Mouse (Mus musculus) cortical plate, adult 2 months (tissue): ENCODE data around the gene P4ha2. TPM values are rescaled to one million over a fixed set of nuclear protein-coding genes. Genes with fewer than 3 reads are reported as not detected.
A peak's percentile ranks its signal among the peaks of the same experiment; 100 is the strongest.

Source experiments
- H3K27ac ChIP-seq: fragments of 200-500 bp; 2 replicates; pipeline ENCODE4 v1.5.1; 2012; ENCODE audit warnings: low read length, control low read depth, inconsistent platforms; ENCODE audit not compliant: insufficient read depth
- H3K4me1 ChIP-seq: fragments of 200-500 bp; 2 replicates; pipeline ENCODE4 v1.6.1; 2011; ENCODE audit warnings: low read length; ENCODE audit not compliant: control insufficient read depth, insufficient read depth
- H3K4me3 ChIP-seq: fragments of 200-500 bp; 2 replicates; pipeline ENCODE4 v1.5.1; 2011; ENCODE audit warnings: mild to moderate bottlenecking, low read length, control low read depth; ENCODE audit not compliant: insufficient read depth
- CTCF ChIP-seq: fragments of 200-500 bp; IDR thresholded peaks from 2 replicates; pipeline ENCODE4 v1.5.1; 2011; ENCODE audit warnings: mild to moderate bottlenecking, control low read depth, low read length; ENCODE audit not compliant: insufficient read depth; ENCODE audit errors: extremely low read depth
- POLR2A ChIP-seq: fragments of 200-500 bp; IDR thresholded peaks from 2 replicates; pipeline ENCODE4 v1.6.1; 2011; ENCODE audit warnings: mild to moderate bottlenecking, low read length, control low read depth; ENCODE audit not compliant: insufficient read depth; ENCODE audit errors: extremely low read depth
- polyA plus RNA-seq: library from polyadenylated mRNA; depleted of rRNA; stranded (reverse); fragments of >200 nt; gene quantifications from 2 replicates; pipeline ENCODE4 v1.2.3, GENCODE M21; 2012; rRNA removed

Gene P4ha2
- 16.2 and 17.2 TPM in 2 replicates for polyA plus RNA-seq

DNA sequence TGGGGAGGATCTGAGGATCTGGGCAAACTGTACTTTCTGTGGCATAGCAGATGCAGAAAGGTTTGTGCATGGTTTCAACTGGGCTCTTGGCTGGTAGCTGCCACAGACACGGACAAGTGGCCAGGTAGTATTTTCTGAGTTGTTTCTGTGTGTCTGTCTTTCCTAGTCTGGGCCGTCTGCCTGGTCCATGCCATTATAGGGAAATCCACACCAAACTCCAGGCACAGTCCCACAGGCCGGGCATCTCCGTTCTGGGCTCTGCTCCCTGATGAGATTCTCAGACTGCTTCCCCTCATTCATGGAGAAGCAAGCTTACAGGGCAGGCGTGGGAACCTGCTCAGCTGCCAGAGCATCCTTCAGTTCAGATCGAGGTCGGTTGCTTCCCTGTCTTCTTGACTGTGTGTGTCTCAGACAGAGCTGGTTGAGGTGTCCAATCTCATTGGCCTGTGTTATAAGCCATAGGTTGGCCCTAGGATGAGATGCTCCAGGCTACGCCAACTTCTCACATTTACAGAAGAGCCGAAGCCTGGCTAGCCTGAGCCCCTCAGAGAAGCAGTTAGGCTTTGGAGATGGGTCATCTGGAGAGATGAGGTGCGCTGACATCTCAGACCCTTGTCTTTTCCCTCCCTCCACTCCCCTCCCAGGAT is at the start of gene P4ha2:
P4ha2 (plus strand) TSS at position 51 of the 647 bp plus-strand sequence.
- 0 out of 2 replicates have a peak, but pooled peaks cover 4% of the 10 kb centered on the region for H3K4me1 ChIP-seq
- no peak within 1 kb of the TSS for H3K27ac ChIP-seq
- no peak for TF ChIP-seq CTCF
- no peak for TF ChIP-seq POLR2A
- peak within 1 kb of the TSS; percentile 43 for H3K4me3 ChIP-seq

GRCm38 (mm10) chr11:54050205-54050604 is 49.7 kb upstream of the P4ha2 start:
- TF ChIP-seq CTCF (no peak), POLR2A (peak; percentile 39; the same call in 1 of the 2 replicates)
- Histone ChIP-seq H3K4me1 (peaks cover 5% of the 10 kb centered on the region; the same call in 1 of the 2 replicates), H3K4me3 (no peak overlapping the region), H3K27ac (no peak overlapping the region)

GRCm38 (mm10) chr11:54051161-54051560 is 48.7 kb upstream of the P4ha2 start:
- Histone ChIP-seq H3K27ac (no peak overlapping the region), H3K4me3 (no peak overlapping the region), H3K4me1 (peaks cover 5% of the 10 kb centered on the region; the same call in 1 of the 2 replicates)
- no peak for TF ChIP-seq POLR2A

DNA sequence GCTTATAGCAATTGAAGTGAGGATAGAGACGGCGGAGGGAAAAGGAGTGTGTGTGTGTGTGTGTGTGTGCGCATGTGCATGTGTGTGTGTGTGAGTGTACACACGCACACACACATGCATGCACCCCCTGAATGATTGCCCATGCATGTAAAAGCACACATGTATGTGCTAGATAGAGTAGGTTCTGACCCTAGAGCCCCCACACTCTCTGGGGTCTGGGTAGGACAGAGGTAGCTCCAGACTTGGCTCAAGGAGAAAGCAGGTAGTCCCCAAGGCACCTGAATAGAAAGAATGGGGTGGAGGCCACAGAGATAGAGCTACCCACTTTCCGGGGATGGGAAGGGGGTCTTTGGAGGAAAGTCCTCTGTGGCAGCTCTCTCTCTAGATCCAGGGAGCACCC is 47.8 kb upstream of the P4ha2 start:
- Histone ChIP-seq H3K27ac (no peak overlapping the region), H3K4me1 (peaks cover 5% of the 10 kb centered on the region; the same call in 1 of the 2 replicates), H3K4me3 (no peak overlapping the region)
- TF ChIP-seq POLR2A (no peak), CTCF (no peak)

GRCm38 (mm10) chr11:54053090-54053489 is 46.8 kb upstream of the P4ha2 start:
- H3K4me3 ChIP-seq = no peak overlapping the region
- TF ChIP-seq POLR2A = no peak
- TF ChIP-seq CTCF = no peak
- peaks cover 6% of the 10 kb centered on the region; the same call in 1 of the 2 replicates for H3K4me1 ChIP-seq
- H3K27ac ChIP-seq = no peak overlapping the region

DNA sequence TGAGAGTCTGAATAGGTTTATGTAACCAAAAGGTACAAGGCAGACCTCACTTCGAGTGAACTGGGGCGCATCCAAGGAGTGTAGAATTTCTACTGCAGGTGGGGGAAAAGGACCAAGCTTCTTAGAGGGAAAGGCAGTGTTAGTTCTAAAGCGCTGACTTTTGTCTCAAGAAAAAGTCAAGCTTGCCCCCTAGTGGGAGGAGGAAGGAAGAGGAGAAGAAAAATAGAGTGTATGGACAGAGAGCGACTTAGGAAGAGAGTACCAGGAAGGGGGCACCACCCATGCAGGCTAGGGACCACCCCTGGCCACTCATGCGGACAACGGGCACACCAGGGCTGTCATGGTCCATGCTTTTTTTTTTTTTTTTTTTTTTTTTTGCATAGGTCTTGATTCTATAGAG is 45.6 kb upstream of the P4ha2 start:
- no peak overlapping the region for H3K4me3 ChIP-seq
- H3K4me1 ChIP-seq = peaks cover 9% of the 10 kb centered on the region
- TF ChIP-seq CTCF = peak; percentile 62
- no peak for TF ChIP-seq POLR2A
- H3K27ac ChIP-seq = no peak overlapping the region

- 0 out of 2 replicates have a peak, but pooled peaks have one; percentile 17 for TF ChIP-seq CTCF
- TF ChIP-seq POLR2A = no peak
- H3K27ac ChIP-seq = no peak overlapping the region
- H3K4me3 ChIP-seq = no peak overlapping the region
- peaks cover 7% of the 10 kb centered on the region for H3K4me1 ChIP-seq
Measured at GRCm38 (mm10) chr11:54056132-54056531, 43.8 kb upstream of the P4ha2 start.

GRCm38 (mm10) chr11:54057428-54057827 is 42.5 kb upstream of the P4ha2 start:
- H3K4me3 ChIP-seq = no peak overlapping the region
- peaks cover 9% of the 10 kb centered on the region for H3K4me1 ChIP-seq
- no peak for TF ChIP-seq POLR2A
- TF ChIP-seq CTCF = no peak
- no peak overlapping the region for H3K27ac ChIP-seq

DNA sequence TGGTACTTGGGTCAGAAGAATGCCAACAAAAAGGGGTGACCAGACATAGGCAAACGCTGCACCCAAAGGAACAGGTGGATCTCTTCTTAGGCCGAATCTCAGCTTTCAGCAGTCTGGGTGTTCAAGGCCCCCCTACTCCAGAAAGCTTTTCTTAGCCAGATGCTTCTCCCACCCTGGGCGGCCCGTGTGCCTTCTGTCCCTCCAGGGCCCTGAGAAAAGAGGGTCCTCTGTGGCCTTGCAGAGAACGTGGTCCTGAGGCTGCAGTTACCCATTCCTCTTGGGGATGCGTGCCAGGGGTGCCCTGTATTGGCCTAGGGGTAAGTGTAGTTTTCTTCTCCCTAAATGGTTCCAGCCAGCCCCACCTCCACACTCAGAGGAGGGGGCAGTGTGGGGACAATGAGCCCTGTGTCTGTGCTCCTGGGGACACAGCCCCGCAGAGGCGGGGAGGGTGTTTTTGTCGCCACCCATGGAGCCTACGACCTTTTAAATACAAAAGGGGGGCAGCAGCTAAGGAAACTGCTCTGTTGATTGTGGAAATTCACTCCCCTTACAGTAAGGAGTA is 41.8 kb upstream of the P4ha2 start:
- Histone ChIP-seq H3K27ac (peak overlapping the region; percentile 3; the same call in 1 of the 2 replicates), H3K4me3 (no peak overlapping the region), H3K4me1 (peaks cover 9% of the 10 kb centered on the region)
- TF ChIP-seq CTCF (no peak), POLR2A (no peak)

DNA sequence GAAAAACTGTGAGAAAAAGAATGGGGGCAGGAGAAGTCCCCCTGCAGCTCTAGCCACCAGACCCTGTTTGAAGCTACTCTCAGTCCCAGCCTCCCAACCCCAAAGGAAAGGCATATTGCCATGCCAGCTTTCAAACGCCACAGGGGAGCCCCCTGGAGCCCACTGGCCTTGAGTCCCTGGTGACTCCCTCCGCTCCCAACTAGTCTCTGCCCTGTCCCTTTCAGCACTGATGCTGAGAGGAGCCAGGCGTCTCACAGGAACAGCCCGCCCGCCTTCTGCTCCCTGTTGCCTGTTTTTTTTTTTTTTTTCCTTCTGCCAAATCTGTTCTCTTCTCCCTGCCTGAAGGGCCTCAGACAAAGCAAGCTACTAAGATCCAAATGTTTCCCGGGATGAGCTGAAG is 41.3 kb upstream of the P4ha2 start:
- Histone ChIP-seq H3K27ac (peak overlapping the region; percentile 8; the same call in 1 of the 2 replicates), H3K4me3 (no peak overlapping the region), H3K4me1 (peaks cover 6% of the 10 kb centered on the region)
- no peak for TF ChIP-seq CTCF
- no peak for TF ChIP-seq POLR2A
